Mouse (Mus musculus) right cerebral cortex, postnatal 14 days (tissue): ENCODE data around the gene Olfr491.

Source experiments
- DNase-seq: peaks from one replicate; pipeline ENCODE4 v3.0.0; 2022

Gene Olfr491

DNA sequence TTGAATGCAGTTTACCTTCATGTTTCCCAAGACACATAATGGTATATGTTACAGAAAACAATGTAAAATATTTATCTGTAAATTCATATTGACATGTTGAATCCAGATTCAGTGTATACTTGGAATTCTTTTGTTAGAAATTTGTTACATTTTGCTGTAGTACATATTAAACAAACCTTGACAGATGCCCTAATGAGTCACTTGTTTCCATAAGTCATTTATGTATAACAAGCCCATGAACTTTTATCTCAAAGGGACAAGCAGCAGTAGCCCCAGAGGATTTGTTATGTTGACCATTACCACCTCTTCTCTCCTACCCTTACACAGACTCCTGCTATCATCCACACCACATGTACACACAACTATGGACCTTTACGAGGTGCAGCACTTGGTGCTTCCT lies at the start of gene Olfr491:
Olfr491 (plus strand) TSS at position 301 of the 400 bp plus-strand sequence.
- no peak for DNase-seq

- no peak for DNase-seq
Observed at GRCm38 (mm10) chr7:108288834-108289233, 24.4 kb upstream of the Olfr491 start, which contains the start of gene Olfr490. Gene Olfr490 (minus strand): TSS chr7:108288934.

- no peak for DNase-seq
Observed at GRCm38 (mm10) chr7:108323574-108323973, 10.3 kb downstream of the Olfr491 start, which contains the start of gene Olfr492. Gene Olfr492 (minus strand): TSS chr7:108323674.

DNA sequence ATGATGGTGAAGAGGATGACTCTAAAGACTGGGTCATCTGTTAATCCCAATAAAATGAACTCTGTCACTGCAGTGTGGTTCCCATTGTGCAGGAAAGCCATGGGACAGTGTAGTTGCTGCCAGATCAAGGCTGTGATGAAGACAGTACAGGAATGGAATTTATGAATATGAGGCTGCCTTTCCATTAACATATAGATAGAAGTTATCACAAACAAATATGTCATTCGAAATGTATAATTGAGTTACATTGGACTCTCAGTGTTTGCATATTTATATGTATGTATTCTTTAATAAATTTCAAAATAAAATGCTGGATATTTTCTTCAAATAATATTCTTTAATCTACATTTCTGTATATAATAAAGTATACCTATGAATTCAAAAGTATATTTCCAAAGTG lies 33.6 kb downstream of the Olfr491 start, which contains the start of gene Olfr493:
Olfr493 (minus strand) TSS at position 101 of the 400 bp plus-strand sequence.
- no peak for DNase-seq

DNA sequence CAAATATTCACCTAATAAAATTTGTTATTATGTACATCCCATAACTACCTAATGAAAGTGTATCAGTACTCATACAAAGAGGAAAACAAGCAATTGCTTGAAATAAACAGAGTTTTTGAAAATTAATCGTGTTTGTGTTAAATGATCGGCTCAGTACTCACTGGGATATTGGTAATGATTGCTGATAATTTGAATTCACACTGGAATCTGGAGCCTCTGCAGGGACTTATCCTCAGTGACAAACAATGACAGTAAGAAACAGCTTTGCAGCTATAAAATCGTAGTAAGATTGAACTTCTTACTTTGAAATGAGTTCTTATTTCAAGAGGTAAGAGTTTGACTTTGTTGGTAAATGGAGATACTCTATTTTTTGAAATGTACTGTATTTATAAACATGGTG lies 51.8 kb downstream of the Olfr491 start, which contains the start of gene Olfr494:
Olfr494 (plus strand) TSS at position 301 of the 400 bp plus-strand sequence.
- no peak for DNase-seq
